Mouse (Mus musculus) forebrain, embryonic 13.5 days (tissue): ENCODE data around the gene Jph3. TPM values are rescaled to one million over a fixed set of nuclear protein-coding genes. Genes with fewer than 3 reads are reported as not detected.

ENCODE experiments used
- ATAC-seq: fragments of 200-750 bp; cut with Nextera tagmentation; 2 replicates; pipeline ENCODE4 v1.8.0; 2017
- H3K27ac ChIP-seq: fragments of 300-500 bp; sonication (generic); 2 replicates; pipeline ENCODE4 v1.5.1; 2015; ENCODE audit warnings: inconsistent platforms, mild to moderate bottlenecking, moderate library complexity
- H3K27me3 ChIP-seq: fragments of 300-500 bp; sonication (generic); 2 replicates; pipeline ENCODE4 v1.6.1; 2015; ENCODE audit warnings: mild to moderate bottlenecking, inconsistent platforms
- H3K36me3 ChIP-seq: fragments of 300-500 bp; sonication (generic); 2 replicates; pipeline ENCODE4 v1.6.1; 2015; ENCODE audit warnings: mild to moderate bottlenecking, inconsistent platforms; ENCODE audit not compliant: poor library complexity, severe bottlenecking
- H3K4me1 ChIP-seq: fragments of 300-500 bp; sonication (generic); 2 replicates; pipeline ENCODE4 v1.6.1; 2015; ENCODE audit warnings: inconsistent platforms
- H3K4me2 ChIP-seq: fragments of 300-500 bp; sonication (generic); 2 replicates; pipeline ENCODE4 v1.6.1; 2015; ENCODE audit warnings: inconsistent platforms, mild to moderate bottlenecking, moderate library complexity
- H3K4me3 ChIP-seq: fragments of 300-500 bp; sonication (generic); 2 replicates; pipeline ENCODE4 v1.5.1; 2015; ENCODE audit warnings: mild to moderate bottlenecking, inconsistent platforms
- H3K9ac ChIP-seq: fragments of 300-500 bp; sonication (generic); 2 replicates; pipeline ENCODE4 v1.6.1; 2015; ENCODE audit warnings: mild to moderate bottlenecking, inconsistent platforms
- H3K9me3 ChIP-seq: fragments of 300-500 bp; sonication (generic); replicated peaks from 2 replicates; pipeline ENCODE4 v1.6.1; 2016; ENCODE audit warnings: inconsistent platforms
- WGBS: fragments of 180-500 bp; shearing (Covaris S2); methylation state at CpG from one replicate; pipeline ENCODE4 v1.1.7; 2015; 5-methylcytosine and 5-hydroxymethylcytosine counted together
- polyA plus RNA-seq: library from polyadenylated mRNA; unstranded; fragments of >200 nt; fragmentation: Nextera tagmentation; extraction: Ambion mirVana; gene quantifications from 2 replicates; pipeline ENCODE4 v1.2.1, GENCODE M21; 2015

The Jph3 gene
- polyA plus RNA-seq, 1 experiment from 2014 or later = 34.9 TPM

- Histone ChIP-seq H3K9ac (no peak overlapping the region), H3K4me3 (no peak overlapping the region), H3K36me3 (peaks cover 39% of the 10 kb centered on the region), H3K9me3 (no peaks in the 10 kb centered on the region), H3K4me1 (no peaks in the 10 kb centered on the region), H3K27me3 (no peaks in the 10 kb centered on the region), H3K4me2 (no peak overlapping the region), H3K27ac (no peak overlapping the region)
- 91% methylated on average over 9 of the region's 9 CpGs for WGBS
- no peak for ATAC-seq
Observed at GRCm38 (mm10) chr8:121821770-121822169, 92.3 kb downstream of the Jph3 start.

- H3K9ac ChIP-seq = no peak overlapping the region
- H3K36me3 ChIP-seq = no peaks in the 10 kb centered on the region
- H3K27me3 ChIP-seq = 0 out of 2 replicates have a peak, but pooled peaks cover 2% of the 10 kb centered on the region
- peak overlapping the region; percentile 91; the same call in 1 of the 2 replicates for H3K4me3 ChIP-seq
- peaks cover 19% of the 10 kb centered on the region for H3K4me1 ChIP-seq
- WGBS = 95% methylated on average over 5 of the region's 5 CpGs
- no peak overlapping the region for H3K27ac ChIP-seq
- no peaks in the 10 kb centered on the region for H3K9me3 ChIP-seq
- peak overlapping the region; percentile 97 for H3K4me2 ChIP-seq
- no peak for ATAC-seq
Observed at GRCm38 (mm10) chr8:121827726-121828125, 98.3 kb downstream of the Jph3 start.

GRCm38 (mm10) chr8:121828376-121829023 is 99.1 kb downstream of the Jph3 start:
- no peak for ATAC-seq
- WGBS = 36% methylated on average over 10 of the region's 10 CpGs
- H3K27ac ChIP-seq = no peak overlapping the region
- peaks cover 19% of the 10 kb centered on the region for H3K4me1 ChIP-seq
- no peaks in the 10 kb centered on the region for H3K9me3 ChIP-seq
- H3K4me3 ChIP-seq = peak overlapping the region; percentile 91
- 0 out of 2 replicates have a peak, but pooled peaks cover 2% of the 10 kb centered on the region for H3K27me3 ChIP-seq
- H3K4me2 ChIP-seq = peak overlapping the region; percentile 97
- peak overlapping the region; percentile 86 for H3K9ac ChIP-seq
- no peaks in the 10 kb centered on the region for H3K36me3 ChIP-seq

GRCm38 (mm10) chr8:121829048-121829776 is 99.8 kb downstream of the Jph3 start, which contains the start of gene Klhdc4:
TSS of gene Klhdc4 (minus strand) at chr8:121829569.
- peaks cover 19% of the 10 kb centered on the region for H3K4me1 ChIP-seq
- peak; percentile 99 for ATAC-seq
- H3K4me2 ChIP-seq = peak within 1 kb of the TSS; percentile 97
- no peaks in the 10 kb centered on the region for H3K36me3 ChIP-seq
- peak within 1 kb of the TSS; percentile 91 for H3K4me3 ChIP-seq
- under 1% methylated on average over 68 of the region's 68 CpGs for WGBS
- H3K27me3 ChIP-seq = 0 out of 2 replicates have a peak, but pooled peaks cover 2% of the 10 kb centered on the region
- peak within 1 kb of the TSS; percentile 86 for H3K9ac ChIP-seq
- H3K9me3 ChIP-seq = no peaks in the 10 kb centered on the region
- H3K27ac ChIP-seq = peak within 1 kb of the TSS; percentile 62

GRCm38 (mm10) chr8:121829777-121830362 is 100.4 kb downstream of the Jph3 start:
- Histone ChIP-seq H3K27me3 (0 out of 2 replicates have a peak, but pooled peaks cover 2% of the 10 kb centered on the region), H3K4me2 (peak overlapping the region; percentile 97), H3K9me3 (no peaks in the 10 kb centered on the region), H3K4me3 (peak overlapping the region; percentile 91), H3K36me3 (no peaks in the 10 kb centered on the region), H3K4me1 (peaks cover 19% of the 10 kb centered on the region), H3K9ac (peak overlapping the region; percentile 86), H3K27ac (peak overlapping the region; percentile 62)
- 19% methylated on average over 18 of the region's 18 CpGs for WGBS
- ATAC-seq = no peak; the same call in 1 of the 2 replicates

GRCm38 (mm10) chr8:121832061-121832460 is 102.6 kb downstream of the Jph3 start:
- Histone ChIP-seq H3K9ac (no peak overlapping the region), H3K4me1 (peaks cover 19% of the 10 kb centered on the region), H3K9me3 (no peaks in the 10 kb centered on the region), H3K4me2 (no peak overlapping the region), H3K27ac (peak overlapping the region; percentile 14; the same call in 1 of the 2 replicates), H3K36me3 (no peaks in the 10 kb centered on the region), H3K27me3 (0 out of 2 replicates have a peak, but pooled peaks cover 2% of the 10 kb centered on the region), H3K4me3 (no peak overlapping the region)
- WGBS = 80% methylated on average over 2 of the region's 2 CpGs
- no peak for ATAC-seq

- Histone ChIP-seq H3K4me3 (no peak overlapping the region), H3K36me3 (no peaks in the 10 kb centered on the region), H3K9me3 (no peaks in the 10 kb centered on the region), H3K9ac (no peak overlapping the region), H3K27me3 (0 out of 2 replicates have a peak, but pooled peaks cover 2% of the 10 kb centered on the region), H3K27ac (peak overlapping the region; percentile 14; the same call in 1 of the 2 replicates), H3K4me1 (peaks cover 19% of the 10 kb centered on the region), H3K4me2 (no peak overlapping the region)
- WGBS = 14% methylated on average over 6 of the region's 6 CpGs
- ATAC-seq = 0 out of 2 replicates have a peak, but pooled peaks have one; percentile 37
Observed at GRCm38 (mm10) chr8:121832503-121832902, 103.1 kb downstream of the Jph3 start.

- no peaks in the 10 kb centered on the region for H3K27me3 ChIP-seq
- no peaks in the 10 kb centered on the region for H3K9me3 ChIP-seq
- H3K4me3 ChIP-seq = no peak overlapping the region
- H3K27ac ChIP-seq = no peak overlapping the region
- 46% methylated on average over 8 of the region's 8 CpGs for WGBS
- H3K9ac ChIP-seq = no peak overlapping the region
- H3K4me1 ChIP-seq = 0 out of 2 replicates have a peak, but pooled peaks cover 3% of the 10 kb centered on the region
- peak overlapping the region; percentile 4; the same call in 1 of the 2 replicates for H3K4me2 ChIP-seq
- 0 out of 2 replicates have a peak, but pooled peaks have one; percentile 36 for ATAC-seq
- H3K36me3 ChIP-seq = 0 out of 2 replicates have a peak, but pooled peaks cover 7% of the 10 kb centered on the region
Observed at GRCm38 (mm10) chr8:121841242-121841641, 111.8 kb downstream of the Jph3 start.

- no peak overlapping the region for H3K4me3 ChIP-seq
- 0 out of 2 replicates have a peak, but pooled peaks cover 7% of the 10 kb centered on the region for H3K36me3 ChIP-seq
- no peaks in the 10 kb centered on the region for H3K9me3 ChIP-seq
- H3K4me2 ChIP-seq = no peak overlapping the region
- no peak overlapping the region for H3K9ac ChIP-seq
- H3K27me3 ChIP-seq = no peaks in the 10 kb centered on the region
- H3K4me1 ChIP-seq = 0 out of 2 replicates have a peak, but pooled peaks cover 3% of the 10 kb centered on the region
- 86% methylated on average over 8 of the region's 8 CpGs for WGBS
- no peak for ATAC-seq
- H3K27ac ChIP-seq = no peak overlapping the region
Observed at GRCm38 (mm10) chr8:121842064-121842955, 112.9 kb downstream of the Jph3 start.

- no peak for ATAC-seq
- no peak overlapping the region for H3K27ac ChIP-seq
- 0 out of 2 replicates have a peak, but pooled peaks cover 3% of the 10 kb centered on the region for H3K4me1 ChIP-seq
- no peaks in the 10 kb centered on the region for H3K9me3 ChIP-seq
- H3K36me3 ChIP-seq = 0 out of 2 replicates have a peak, but pooled peaks cover 7% of the 10 kb centered on the region
- H3K27me3 ChIP-seq = peaks cover 3% of the 10 kb centered on the region; the same call in 1 of the 2 replicates
- no peak overlapping the region for H3K9ac ChIP-seq
- no peak overlapping the region for H3K4me2 ChIP-seq
- 79% methylated on average over 3 of the region's 3 CpGs for WGBS
- H3K4me3 ChIP-seq = no peak overlapping the region
Observed at GRCm38 (mm10) chr8:121843184-121843733, 113.8 kb downstream of the Jph3 start.
